Mouse (Mus musculus) spleen, postnatal 4 days (tissue): ENCODE data around the gene Clint1.
A peak's percentile ranks its signal among the peaks of the same experiment; 100 is the strongest.

Source experiments
- DNase-seq, 2 experiments: peaks; one replicate each; pipeline ENCODE4 v3.0.0; 2022; ENCODE audit warnings: low spot score in 2 of 2

The Clint1 gene

DNA sequence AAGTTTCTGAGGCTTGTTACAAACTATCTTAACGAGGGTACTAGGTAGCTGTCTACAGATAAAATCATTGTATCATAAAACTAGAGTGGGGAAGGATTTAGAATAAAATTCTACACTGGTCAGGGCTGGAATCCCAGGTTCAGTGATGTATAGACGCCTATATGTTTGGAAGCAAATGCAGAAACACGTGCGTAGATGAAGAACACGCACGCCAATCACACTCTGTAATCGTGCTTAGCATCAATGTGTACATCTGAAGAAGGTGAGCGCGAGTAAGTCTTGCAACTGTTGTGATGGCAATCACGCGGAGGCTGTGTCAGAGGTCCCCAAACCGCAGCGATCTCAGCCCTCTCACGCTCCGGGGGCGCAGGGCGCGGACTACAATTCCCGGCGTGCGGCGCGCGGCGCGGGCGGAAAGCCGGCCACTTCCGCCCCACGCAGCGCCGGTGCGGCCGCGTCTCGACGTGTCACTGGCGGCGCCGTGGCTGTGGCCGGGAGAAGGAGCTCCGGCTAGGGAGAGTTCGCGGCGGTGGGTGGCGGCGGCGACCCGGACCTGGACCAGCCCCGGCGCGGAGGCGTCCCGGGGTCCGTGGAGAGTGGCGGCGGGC lies at the start of gene Clint1:
TSS of gene Clint1 (plus strand) at position 536 of the 608 bp plus-strand sequence.
- DNase-seq = peak; percentile 82 to 93

DNA sequence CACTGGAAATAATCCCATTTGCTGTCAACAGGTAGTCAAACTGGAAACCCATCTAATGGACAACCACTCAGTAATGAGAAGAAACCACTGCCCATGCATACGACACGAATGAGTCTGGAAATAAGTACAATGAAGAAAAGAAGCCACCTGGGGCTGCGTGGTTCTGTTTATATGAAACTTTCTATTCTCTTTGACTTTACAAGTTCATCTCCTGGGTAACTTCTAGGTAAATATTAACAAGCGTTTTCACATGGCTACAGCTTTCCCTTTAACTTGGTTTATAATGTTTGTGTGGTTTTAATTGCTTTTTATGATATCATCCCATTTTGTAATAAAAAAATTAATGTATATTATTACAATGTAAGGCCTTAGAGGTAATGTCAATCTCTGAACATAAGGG lies 47.8 kb upstream of the Clint1 start:
- no peak for DNase-seq

DNA sequence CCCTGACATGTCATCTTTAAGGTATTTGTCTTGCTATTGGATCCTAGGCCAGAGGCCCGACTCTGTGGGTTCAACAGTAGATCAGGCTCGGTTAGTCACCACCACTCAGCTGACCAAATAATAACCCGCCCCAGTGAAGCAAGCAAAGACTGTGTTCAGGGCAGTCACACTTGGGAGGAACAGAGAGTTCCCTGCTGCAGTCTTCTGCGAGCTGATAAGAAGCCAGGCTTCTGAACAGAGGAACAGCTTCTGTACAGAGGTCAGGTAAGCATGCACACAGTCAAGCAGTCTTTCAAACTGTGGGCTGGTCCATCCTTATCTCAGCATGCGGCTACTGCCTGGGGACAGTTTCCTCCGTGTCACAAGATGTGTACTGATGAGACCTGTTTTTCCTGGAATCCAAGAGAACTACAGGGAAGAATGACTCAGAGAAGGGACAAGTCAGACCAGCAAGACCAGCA lies 46.5 kb upstream of the Clint1 start:
- peak; percentile 61 to 67 for DNase-seq

DNA sequence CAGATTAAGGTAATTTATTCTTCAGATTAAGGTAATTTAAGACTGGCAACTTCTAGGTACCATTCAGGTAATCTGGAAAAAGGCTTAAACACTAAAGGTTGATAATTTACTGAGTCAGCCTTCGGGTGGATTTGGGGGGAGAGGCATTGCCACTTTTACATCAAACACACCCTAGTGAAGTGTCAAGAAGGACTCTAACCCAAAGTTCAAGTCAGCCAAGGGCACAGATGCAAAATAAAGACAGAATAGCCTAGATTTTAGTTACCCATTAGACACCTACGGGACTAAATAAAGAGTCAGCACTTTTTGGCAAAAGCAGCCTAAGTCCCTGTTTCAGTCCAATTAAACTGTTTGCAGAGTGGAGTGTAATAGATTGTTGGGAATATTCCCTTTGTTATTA lies 46.0 kb upstream of the Clint1 start:
- no peak for DNase-seq

DNA sequence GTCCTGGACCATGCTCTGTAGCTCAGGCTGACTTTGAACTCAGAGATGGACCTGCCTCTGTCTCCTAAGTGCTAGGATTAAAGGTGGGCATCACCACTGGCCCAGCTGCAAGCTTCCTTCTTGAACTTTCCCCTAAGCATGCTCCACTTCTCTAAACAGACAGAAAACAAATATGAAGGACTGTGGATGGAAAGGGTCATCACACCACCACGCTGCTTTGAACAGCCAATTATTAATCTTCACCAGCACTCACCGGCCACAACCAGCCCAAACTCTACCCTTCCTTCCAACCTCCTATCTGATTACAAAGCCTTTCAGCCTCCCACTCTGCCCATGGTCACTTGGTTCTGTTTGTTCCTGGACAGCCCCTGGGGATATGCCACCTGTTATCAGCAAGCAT lies 45.6 kb upstream of the Clint1 start:
- DNase-seq = no peak

DNA sequence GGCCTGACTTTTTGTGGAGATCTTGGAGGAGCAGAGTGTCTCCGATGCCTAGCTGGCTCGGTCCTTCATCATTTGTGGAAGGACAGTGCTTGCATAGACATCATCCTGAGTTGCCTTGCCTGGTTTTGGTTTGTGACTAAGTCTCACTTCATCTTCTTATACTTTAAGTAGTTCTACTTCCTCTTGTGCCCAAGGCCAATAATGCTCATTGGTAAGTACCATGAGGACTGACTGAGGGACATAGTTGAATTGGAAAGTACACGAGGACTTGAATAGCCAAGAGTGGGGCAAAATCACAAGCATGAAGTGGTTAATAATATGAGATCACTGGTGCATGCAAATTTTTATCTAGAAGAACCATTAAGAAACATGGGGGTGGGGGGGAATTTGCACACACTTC lies 45.0 kb upstream of the Clint1 start:
- no peak for DNase-seq

DNA sequence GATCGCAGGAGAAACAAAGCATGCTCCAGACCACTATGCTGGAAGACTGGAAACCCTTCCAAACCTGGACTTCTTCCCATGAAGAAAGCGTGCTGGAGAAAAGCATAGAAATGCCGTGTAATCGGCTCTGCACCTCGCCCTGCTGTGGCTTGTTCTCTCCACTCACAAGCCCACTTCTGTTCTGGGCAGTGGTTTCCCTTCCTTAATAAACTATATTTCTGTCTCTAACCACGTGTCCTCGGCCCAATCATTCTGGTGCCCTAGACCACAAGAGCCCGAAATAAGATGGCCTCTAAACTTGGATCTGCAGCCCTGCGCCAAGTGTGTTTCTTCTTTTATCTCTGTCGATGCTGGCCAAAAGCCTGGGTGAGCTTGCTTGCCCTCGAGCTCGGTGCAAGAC lies 44.0 kb upstream of the Clint1 start:
- no peak for DNase-seq

DNA sequence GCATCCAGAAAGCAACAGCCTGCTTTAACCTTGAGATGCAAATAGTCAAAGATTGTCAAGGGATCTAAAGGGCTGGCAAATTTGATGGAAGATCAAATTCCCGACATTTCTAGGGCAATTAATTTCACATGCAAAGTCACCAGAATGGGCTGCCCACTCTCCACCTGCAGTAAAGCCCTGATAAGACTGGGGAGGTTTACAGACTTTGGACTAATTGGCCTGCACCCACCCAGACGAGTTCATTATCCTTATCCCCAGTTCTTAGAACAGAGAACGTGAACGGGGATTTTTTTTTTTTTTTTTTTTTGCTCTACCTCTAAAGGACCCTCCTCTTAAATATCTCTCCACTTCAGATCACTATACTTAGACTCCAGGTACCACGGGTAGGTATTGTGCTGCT lies 42.4 kb upstream of the Clint1 start:
- no peak for DNase-seq

DNA sequence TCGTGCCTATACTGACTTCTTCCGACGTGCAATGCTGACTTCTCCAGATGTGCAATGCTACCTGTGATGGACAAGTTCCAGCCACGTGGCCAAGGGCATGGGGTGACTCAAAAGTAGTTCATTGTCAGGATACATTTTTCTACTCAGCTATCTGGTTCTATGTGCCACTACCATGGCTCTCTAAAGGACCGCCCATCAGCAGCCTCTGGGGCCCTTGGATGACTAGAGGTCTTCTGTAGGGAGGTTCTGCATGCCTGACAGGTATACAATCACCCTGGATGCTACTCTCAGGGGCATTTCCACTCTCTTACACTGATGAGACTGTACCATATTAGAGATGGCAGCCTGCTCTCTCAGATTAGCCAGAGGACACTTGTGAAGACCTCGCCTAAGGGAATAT lies 41.8 kb upstream of the Clint1 start:
- DNase-seq = no peak

DNA sequence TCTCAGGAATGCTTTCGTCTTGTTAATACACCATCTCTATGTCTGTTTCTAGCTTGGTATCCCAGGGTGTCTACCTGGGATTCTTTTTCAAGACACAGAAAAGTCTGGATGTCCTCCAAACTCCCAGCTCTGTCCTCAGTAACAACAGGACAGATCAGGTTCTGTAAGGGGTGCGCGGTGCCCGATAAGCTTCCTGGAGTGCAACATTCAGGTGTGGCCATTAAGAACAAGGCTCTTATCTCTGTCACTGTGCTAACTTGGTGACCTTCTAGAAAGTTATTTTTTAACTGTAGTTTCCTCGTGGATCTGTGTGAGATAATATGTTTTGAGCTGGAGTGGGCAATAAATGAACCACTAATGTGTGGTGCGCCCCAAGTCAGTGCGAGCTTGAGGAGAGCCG lies 41.0 kb upstream of the Clint1 start:
- peak in 1 of 2 experiments; percentile 32 for DNase-seq

DNA sequence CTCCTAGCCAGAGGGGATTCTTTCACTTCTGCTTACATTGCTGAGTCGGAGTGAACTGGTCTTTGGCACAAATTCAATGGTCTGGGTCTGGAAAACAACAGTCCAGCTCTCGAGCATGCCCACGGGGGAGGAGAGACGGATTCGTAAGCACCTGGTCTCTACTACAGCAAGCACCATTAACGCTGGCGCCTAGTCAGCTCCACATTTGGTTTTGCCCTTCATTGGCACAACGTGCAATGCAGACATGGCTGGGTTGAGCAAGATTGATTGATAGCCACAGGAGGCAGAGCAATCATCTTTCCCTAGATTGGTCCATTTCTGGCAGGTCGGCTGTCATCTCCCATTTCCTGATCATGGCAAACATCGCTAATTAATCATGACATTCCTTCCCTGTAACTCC lies 36.2 kb upstream of the Clint1 start:
- DNase-seq = no peak

DNA sequence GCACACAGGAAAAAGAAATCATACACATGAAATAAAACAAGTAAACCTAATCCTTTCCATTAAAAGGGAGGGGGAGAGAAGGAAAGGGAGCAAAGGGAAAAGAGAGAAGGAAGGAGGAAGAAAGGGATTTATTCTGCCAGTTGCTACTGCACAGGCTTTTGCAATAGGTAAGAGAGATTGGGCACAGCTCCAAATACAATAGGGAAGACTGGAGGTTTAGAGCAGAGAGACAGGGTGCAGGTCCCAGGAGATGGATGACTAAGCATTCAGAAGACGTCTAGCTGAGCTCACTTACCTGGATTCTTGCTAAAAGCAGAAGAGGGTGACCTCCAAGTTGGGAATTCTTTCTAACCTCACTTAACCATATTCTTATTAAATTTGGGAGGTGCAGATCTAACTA lies 35.1 kb upstream of the Clint1 start:
- DNase-seq = no peak

DNA sequence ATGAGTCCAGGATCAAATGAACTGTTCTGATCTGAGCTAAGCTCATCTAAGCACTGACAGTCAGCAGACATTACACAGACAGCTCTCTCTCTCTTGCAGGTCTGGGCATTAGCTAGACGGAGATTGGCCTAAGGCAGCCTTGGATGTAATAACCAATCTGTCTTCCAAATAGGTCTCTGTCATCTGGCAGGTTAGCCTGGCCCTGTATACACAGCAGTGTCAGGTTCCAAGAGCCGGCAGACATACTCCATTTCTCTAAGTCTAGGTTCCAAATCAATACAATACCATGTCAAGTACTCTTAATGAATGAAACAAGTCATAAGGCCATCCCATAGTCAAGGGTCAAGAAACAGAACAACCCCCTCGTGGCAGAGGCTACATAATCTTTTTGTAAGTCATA lies 33.9 kb upstream of the Clint1 start:
- no peak for DNase-seq

DNA sequence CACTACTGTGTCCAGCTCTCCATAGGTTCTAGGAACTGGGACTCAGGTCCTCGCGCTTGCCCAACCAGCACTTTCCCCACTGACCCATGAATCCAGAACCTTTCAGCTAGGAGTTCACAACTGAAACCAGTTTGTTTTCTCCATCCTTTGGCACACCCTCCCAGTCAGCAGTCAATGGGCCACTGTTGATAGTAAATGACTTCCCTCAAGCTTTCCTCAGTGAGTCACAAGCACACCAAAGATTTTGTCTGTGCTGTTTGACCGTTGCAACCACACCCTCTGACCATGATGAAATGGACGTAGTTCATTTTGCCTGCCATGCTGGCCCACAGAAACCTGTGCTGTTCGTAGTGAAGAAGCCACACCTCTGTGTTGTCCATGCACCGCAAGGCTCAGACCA lies 30.9 kb upstream of the Clint1 start:
- no peak for DNase-seq

DNA sequence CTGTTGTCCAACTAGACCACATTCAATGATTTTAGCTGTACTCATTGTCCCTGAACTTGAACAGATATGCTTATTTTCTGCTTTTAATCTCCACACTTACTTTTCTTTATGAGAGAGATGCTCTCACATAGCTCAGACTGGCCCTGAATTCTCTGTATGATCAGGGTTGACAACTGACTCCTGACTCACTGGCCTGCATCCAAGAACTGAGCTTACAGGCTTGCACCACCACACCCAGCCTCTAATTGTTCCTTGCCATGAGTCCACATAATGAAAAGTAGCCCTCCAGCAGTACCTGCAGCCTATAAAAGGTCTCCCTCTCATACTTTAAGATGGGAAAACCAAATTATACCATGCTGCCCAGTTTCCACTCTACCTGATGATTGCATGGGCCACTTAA lies 21.7 kb upstream of the Clint1 start:
- no peak for DNase-seq

DNA sequence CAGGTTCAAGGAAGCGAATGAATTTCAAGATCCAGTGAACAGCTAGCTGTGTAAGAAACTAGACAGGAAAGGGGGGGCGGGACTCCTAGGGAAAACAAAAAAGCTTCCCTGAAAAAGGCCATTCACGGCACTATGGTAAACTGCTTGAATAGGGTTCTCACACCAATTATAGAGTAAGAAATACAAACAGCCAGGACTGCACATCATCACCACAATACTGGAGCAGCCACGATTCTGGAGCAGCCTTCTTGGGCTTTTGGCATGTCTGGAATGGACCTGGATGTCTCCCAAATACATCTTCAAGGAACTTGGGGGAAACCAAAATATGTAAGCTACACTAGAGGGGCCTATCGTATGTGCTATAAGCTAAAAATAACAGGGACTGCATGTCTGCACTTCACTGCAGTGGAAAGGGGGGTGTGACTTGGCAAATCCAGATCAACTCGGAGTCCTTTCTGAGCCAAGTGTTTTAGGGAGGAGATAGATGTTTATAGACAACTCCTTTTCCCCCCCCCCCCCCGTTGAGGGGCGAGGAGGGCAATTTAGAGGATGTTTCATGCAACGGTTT lies 21.0 kb upstream of the Clint1 start:
- DNase-seq = no peak

DNA sequence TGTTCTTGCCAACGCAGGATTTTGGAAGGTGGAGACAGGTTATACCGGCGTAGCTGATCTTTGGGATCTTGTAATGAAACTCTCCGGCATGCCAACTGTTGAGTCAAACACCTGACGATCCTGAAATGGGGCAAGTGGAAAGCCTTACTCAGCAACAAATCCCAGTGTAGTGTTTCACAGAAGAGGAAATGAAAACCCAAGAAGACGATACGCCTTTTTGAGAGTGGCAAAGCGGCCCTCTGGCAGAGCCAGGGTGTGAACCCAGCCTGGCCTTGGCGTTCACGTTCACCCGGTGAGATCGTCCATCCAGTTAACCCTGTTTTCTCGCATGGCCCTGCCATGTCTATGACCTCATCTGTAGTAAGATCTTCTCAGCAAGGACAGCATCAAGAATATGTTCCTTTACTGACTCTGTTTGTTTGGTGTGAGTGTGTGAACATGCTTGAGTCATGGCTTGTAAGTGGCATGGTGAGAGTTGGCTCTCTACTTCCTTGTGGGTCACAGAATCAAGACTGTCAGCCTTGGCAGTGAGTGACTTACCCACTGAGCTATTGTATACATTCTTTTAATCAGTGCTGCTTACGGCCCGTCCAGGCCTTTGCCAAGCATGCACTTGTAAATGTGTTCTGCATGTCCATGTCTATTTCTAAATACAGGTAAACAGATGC lies 20.2 kb upstream of the Clint1 start:
- no peak for DNase-seq

DNA sequence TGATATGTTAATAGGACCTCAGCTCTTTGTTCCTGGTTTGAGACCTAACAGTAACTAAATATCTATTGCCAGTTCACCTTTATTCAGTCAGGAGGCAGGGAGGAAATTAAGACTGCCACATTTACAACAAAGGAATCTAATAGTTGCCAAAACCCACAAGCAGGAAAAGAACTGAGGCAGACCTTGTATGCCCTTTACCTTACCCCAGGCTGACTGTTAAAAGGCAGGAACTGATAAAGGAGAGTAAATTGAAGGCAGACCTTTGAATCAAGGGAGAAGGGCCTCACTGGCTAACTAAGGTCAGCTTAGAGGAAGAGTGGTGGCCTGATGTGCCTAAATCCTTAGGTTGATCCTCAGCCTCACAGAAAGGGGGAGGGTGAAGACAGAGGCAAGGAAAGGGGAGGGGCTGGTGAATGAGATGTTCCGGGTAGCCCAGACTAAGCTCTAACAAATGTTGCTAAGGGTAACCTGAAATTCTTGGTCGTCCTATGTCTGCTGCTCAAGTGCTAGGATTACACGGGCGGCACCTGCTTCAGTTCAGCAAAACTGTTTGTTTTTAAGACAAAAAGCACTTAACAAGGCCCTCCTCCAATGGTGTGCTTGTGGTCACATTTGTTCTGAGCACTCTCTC lies 16.1 kb upstream of the Clint1 start:
- no peak for DNase-seq

DNA sequence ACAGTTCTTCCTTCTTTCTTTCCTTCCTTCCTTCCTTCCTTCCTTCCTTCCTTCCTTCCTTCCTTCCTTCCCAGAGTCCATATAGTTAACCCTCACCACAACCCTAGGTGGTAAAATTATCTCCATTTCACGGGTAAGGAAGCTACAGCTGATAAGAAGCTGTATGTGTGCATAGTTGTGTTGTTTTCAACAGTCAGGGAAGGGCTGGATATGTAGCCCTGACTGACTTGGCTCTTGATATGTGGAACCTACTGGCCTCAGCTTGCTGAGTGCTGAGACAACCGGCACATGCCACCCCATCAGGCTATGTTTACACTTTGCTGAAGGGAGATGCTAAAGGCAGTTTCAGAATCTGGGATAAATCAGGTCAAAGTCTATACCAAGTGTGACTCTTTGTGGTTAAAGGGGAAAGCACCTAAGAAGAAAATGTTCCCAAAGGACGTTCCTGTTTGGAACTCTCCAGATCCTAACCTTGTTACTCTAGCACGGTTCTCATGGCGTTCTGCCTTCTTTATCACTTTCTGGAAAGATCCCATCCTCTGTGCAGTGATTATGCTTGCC lies 14.5 kb upstream of the Clint1 start:
- no peak for DNase-seq

DNA sequence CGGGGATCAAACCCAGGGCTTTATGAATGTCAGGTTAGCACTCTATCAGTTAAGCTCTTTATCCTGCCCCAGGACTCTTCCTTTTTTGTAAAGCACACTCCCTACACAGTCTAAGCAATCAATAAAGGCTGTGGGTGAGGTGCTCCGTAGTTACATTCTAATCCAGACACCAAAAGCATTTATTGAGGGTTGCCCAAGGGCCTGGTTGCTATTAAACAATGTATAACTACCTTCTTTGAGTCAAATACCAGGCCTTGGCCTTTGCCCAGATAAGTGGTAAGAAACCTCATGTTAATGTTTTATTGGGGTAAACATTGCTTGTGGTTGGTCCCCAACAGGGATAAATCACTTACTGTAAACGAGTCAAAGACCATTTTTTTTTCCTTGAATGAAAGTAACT lies 13.4 kb upstream of the Clint1 start:
- DNase-seq = no peak

DNA sequence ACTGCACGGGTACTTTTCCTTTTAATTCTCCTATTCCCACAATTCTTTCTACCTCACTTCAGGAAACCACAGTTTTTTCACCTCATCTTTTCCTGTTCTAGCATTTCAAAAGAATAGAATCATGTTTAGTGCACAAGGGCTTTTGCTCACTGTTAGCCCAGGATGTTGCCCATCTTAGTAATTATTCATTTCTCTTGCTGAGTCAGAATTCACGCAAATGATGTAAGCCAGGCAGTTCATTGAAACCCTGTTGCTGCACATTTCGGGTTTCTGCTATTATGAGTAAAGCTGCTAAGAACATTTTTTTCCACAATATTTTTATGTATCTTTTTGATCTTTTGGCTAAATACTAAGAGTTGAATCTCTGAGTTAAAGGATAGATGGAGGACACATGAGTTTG lies 11.5 kb upstream of the Clint1 start:
- DNase-seq = no peak

DNA sequence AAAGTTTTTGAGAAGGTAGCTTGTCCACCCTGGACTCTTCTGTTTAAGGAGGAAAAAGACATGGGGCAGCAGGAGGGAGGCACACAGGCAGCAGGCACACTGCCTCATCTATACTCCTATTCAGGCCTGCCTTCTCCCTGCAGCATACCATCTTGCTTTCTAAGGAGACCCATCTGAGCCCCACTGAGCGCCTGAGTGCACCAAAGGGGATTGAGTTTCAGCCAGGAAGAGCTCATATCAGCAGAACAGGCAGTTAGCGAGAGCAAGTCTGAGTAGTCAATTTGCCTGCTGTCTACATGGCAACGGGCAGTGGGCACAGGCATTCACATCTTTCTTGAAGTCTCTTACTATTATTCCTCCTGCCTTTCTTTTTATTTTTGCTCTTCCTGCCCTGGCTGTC lies 5.8 kb upstream of the Clint1 start:
- DNase-seq = no peak

DNA sequence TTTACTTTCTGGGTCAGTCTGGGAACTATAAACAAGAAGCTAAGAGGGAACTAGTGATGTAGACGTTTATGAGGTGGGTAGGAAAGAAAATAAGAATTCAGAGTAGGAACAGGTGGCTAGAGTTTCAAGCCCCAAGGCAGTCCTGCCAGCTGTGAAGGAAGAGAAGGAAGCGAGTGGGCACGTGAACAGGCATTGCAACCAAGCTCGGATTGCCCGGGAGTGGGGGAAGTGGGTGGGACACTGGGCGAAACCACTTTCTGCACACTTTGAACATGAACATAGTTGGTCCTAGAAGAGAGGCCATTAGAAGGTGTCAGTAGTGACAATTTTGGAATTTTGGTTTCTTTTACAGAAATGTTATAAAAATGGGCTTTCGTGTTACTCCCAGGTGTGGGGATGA lies 4.3 kb upstream of the Clint1 start:
- peak in 1 of 2 experiments; percentile 20 for DNase-seq
